Mouse (Mus musculus) testis, adult 2 months (tissue): ENCODE results near the gene Impdh2. TPM values are rescaled to one million over a fixed set of nuclear protein-coding genes. Genes with fewer than 3 reads are reported as not detected.

ENCODE experiments used
- H3K27ac ChIP-seq: fragments of 200-500 bp; 2 replicates; pipeline ENCODE4 v1.5.1; 2012; ENCODE audit warnings: low read depth, low read length; ENCODE audit not compliant: control insufficient read depth, insufficient read depth
- H3K27me3 ChIP-seq: fragments of 200-500 bp; 2 replicates; pipeline ENCODE4 v1.6.1; 2012; ENCODE audit warnings: mild to moderate bottlenecking, low read length, moderate library complexity; ENCODE audit not compliant: control insufficient read depth, insufficient read depth
- H3K36me3 ChIP-seq: fragments of 200-500 bp; 2 replicates; pipeline ENCODE4 v1.6.1; 2012; ENCODE audit warnings: mild to moderate bottlenecking, low read length; ENCODE audit not compliant: control insufficient read depth, insufficient read depth
- H3K4me1 ChIP-seq: fragments of 200-500 bp; 2 replicates; pipeline ENCODE4 v1.6.1; 2012; ENCODE audit warnings: low read length; ENCODE audit not compliant: control insufficient read depth, insufficient read depth
- H3K4me3 ChIP-seq: fragments of 200-500 bp; 2 replicates; pipeline ENCODE4 v1.5.1; 2012; ENCODE audit warnings: low read depth, mild to moderate bottlenecking, low read length, moderate library complexity, mixed read lengths; ENCODE audit not compliant: control insufficient read depth
- CTCF ChIP-seq: fragments of 200-500 bp; IDR thresholded peaks from 2 replicates; pipeline ENCODE4 v1.5.1; 2012; ENCODE audit warnings: low read depth, mild to moderate bottlenecking, inconsistent platforms, low read length, moderate library complexity; ENCODE audit not compliant: control insufficient read depth, insufficient read depth, insufficient replicate concordance
- POLR2A ChIP-seq: fragments of 200-500 bp; IDR thresholded peaks from 2 replicates; pipeline ENCODE4 v1.6.1; 2012; ENCODE audit warnings: low read depth, mild to moderate bottlenecking, inconsistent platforms, low read length, moderate library complexity; ENCODE audit not compliant: control insufficient read depth
- polyA plus RNA-seq: library from polyadenylated mRNA; depleted of rRNA; stranded (reverse); fragments of >200 nt; gene quantifications from 2 replicates; pipeline ENCODE4 v1.2.3, GENCODE M21; 2012

Gene Impdh2
- polyA plus RNA-seq, 1 experiment = 172 TPM

GRCm38 (mm10) chr9:108570207-108570896 is 10.3 kb downstream of the Impdh2 start:
- H3K4me1 ChIP-seq = peaks cover 20% of the 10 kb centered on the region
- H3K27me3 ChIP-seq = no peaks in the 10 kb centered on the region
- TF ChIP-seq POLR2A = peak; percentile 38; the same call in 1 of the 2 replicates
- TF ChIP-seq CTCF = peak; percentile 51; the same call in 1 of the 2 replicates
- peak overlapping the region; percentile 72 for H3K27ac ChIP-seq
- H3K4me3 ChIP-seq = peak overlapping the region; percentile 98
- no peaks in the 10 kb centered on the region; the same call in none of the 2 replicates for H3K36me3 ChIP-seq

- Histone ChIP-seq H3K4me3 (peak overlapping the region; percentile 98), H3K36me3 (no peaks in the 10 kb centered on the region; the same call in none of the 2 replicates), H3K27ac (no peak overlapping the region), H3K27me3 (no peaks in the 10 kb centered on the region), H3K4me1 (peaks cover 17% of the 10 kb centered on the region)
- TF ChIP-seq POLR2A (no peak), CTCF (peak; percentile 1; the same call in 1 of the 2 replicates)
Observed at GRCm38 (mm10) chr9:108571401-108571973, 11.4 kb downstream of the Impdh2 start.

DNA sequence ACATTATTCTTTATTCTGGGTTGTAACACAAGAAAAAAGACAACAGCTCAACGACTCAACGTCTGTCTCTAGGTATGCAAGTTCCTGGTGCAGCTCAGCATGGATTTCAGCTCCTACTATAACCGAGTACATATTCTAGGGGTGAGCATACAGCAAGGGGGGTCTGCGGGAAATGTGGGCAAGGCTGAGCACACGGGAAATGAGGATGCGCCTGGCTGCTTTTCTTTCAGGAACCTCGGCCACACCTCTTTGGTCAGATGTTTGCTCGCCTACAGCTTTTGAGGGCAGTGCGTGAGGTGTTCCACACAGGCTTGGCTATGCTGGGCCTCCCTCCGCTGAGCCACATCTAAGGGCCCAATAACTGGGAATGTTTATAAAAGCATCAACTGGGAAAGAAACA is 12.2 kb downstream of the Impdh2 start:
- Histone ChIP-seq H3K27ac (no peak overlapping the region), H3K4me3 (no peak overlapping the region), H3K27me3 (no peaks in the 10 kb centered on the region), H3K4me1 (peaks cover 19% of the 10 kb centered on the region), H3K36me3 (no peaks in the 10 kb centered on the region; the same call in none of the 2 replicates)
- TF ChIP-seq CTCF = no peak
- no peak for TF ChIP-seq POLR2A

DNA sequence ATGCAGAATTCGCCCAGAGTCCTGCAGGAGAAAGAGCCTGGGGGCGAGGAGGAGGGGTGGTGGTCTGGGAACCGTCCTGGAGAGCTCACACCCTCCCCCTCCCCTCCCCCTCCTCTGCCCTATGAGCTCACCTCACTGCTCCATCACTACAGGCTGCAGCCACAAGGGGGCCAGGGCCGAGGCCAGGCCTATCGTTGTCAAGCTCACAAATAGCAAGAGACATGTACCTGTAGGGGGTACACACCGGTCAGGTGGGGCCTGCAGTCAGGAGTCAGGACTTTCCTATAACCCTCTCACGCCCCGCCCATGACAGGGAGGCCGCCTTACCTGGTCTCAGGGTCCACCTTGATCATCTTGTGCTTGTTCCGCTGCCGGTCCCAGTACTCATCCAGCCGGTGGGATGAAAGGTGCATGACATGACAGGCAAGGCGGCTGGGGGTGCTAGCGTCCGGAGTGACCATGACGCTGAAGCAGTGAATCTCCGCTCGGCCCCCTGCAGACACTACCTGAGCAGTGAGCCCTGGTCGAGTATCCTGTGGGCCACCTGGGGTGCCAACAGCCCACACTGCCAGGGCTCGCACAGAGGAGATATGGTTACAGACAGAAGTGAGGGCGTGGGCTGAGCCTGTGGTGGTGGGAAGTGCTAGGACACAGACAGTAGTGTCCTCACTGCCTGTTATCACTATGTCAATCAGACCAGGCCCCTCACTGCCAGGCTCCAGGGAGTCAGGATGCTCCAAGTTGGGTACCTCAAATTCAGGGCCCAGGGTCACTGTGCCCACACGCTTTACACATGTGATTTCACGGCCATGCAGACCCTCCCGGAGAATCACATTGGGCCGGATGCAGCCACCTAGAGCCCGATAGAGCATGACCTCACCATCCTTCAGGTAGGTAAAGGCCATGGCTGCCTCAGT is 13.9 kb downstream of the Impdh2 start:
- TF ChIP-seq POLR2A = no peak
- no peak for TF ChIP-seq CTCF
- Histone ChIP-seq H3K4me3 (no peak overlapping the region), H3K4me1 (peaks cover 23% of the 10 kb centered on the region), H3K27me3 (no peaks in the 10 kb centered on the region), H3K27ac (no peak overlapping the region), H3K36me3 (no peaks in the 10 kb centered on the region; the same call in none of the 2 replicates)

DNA sequence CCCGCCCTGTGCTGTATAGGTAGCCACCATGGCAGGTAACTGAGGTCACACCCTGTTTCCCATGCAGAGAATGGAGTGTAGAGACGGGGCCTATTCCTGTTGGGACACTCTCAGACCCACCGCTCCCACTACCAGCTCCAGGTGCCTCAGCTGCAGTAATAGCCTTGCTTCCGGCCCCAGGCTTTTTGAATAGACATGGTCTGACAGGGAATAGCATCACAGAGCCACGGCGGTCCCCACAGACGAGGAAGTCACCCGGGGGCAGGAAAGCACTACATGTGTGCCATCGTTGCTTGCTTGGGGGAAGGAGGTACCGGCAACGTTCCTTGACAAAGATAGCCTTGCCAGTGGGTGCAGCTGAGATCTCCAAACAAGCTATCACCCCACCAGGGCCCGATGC is 14.8 kb downstream of the Impdh2 start:
- Histone ChIP-seq H3K4me1 (peaks cover 31% of the 10 kb centered on the region), H3K27ac (no peak overlapping the region), H3K36me3 (no peaks in the 10 kb centered on the region; the same call in none of the 2 replicates), H3K27me3 (no peaks in the 10 kb centered on the region), H3K4me3 (no peak overlapping the region)
- TF ChIP-seq POLR2A = no peak
- no peak for TF ChIP-seq CTCF

GRCm38 (mm10) chr9:108575321-108576297 is 15.5 kb downstream of the Impdh2 start:
- Histone ChIP-seq H3K27ac (no peak overlapping the region), H3K4me1 (peaks cover 24% of the 10 kb centered on the region), H3K36me3 (no peaks in the 10 kb centered on the region; the same call in none of the 2 replicates), H3K27me3 (no peaks in the 10 kb centered on the region), H3K4me3 (no peak overlapping the region)
- TF ChIP-seq POLR2A (no peak), CTCF (no peak)
